Mouse (Mus musculus) layer of hippocampus, adult 18-20 months (tissue): ENCODE data around the gene Tiam1. TPM values are rescaled to one million over a fixed set of nuclear protein-coding genes. Genes with fewer than 3 reads are reported as not detected.

Source experiments
- DNase-seq, 2 experiments: peaks; one replicate each; pipeline ENCODE4 v3.0.0; 2022; ENCODE audit warnings: low spot score in 2 of 2
- total RNA-seq, 2 experiments: library from RNA; stranded (reverse); gene quantifications; 2 replicates each; pipeline ENCODE4 v1.2.3; 2021

Gene Tiam1
- total RNA-seq, 2 experiments from 2014 or later, result 109 to 111 TPM

DNA sequence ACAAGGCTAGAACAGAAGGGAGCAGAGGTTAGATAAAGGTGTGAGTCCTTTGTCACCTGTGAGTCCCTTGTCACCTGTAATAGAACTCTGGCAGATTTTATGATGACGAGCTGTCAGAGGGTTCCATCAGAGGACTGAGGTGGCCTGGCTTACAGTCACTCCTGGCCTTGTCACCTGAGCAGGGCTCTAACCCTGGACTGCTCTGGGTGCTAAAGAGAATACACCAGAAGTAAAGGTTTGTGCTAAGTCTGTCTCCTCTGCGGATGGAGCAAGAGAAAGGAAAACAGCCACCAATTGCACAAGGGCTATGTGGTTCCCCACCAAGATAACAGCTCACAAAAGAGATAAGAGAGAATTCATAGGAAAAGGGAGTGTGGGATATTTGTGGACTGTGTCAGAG is 404.0 kb downstream of the Tiam1 start:
- DNase-seq, result no peak

GRCm38 (mm10) chr16:89738963-89739362 is 404.6 kb downstream of the Tiam1 start:
- no peak for DNase-seq

Other genes with a start within 250 kb of the Tiam1 start
- gene Sod1, start 77.0 kb upstream of the Tiam1 start, total RNA-seq, result 100 to 1,000 TPM; 412 to 430 TPM
- gene Scaf4, start 140.7 kb upstream of the Tiam1 start, total RNA-seq, result 10 to 100 TPM; 43.7 to 46.8 TPM
- 10 to 100 TPM; 24.3 to 28.9 TPM for gene Hunk, start 242.2 kb upstream of the Tiam1 start, total RNA-seq